Mouse (Mus musculus) frontal cortex, postnatal 25 days (tissue): ENCODE data around the gene Klhl31.

ENCODE experiments used
- DNase-seq, 2 experiments: peaks; one replicate each; pipeline ENCODE4 v3.0.0; 2022; ENCODE audit warnings: low spot score in 2 of 2

Klhl31 gene

GRCm38 (mm10) chr9:77636450-77636951 lies at the start of gene Klhl31:
TSS of gene Klhl31 (plus strand) at chr9:77636500.
- DNase-seq: no peak

GRCm38 (mm10) chr9:77586806-77587591 lies 49.3 kb upstream of the Klhl31 start:
- DNase-seq: no peak

GRCm38 (mm10) chr9:77587616-77588015 lies 48.7 kb upstream of the Klhl31 start:
- no peak for DNase-seq

GRCm38 (mm10) chr9:77589496-77589895 lies 46.8 kb upstream of the Klhl31 start:
- no peak for DNase-seq

GRCm38 (mm10) chr9:77592423-77592822 lies 43.9 kb upstream of the Klhl31 start:
- DNase-seq: no peak

GRCm38 (mm10) chr9:77595006-77595626 lies 41.2 kb upstream of the Klhl31 start:
- no peak for DNase-seq

GRCm38 (mm10) chr9:77596355-77596754 lies 39.9 kb upstream of the Klhl31 start:
- DNase-seq: peak; percentile 69 to 77

GRCm38 (mm10) chr9:77598560-77598959 lies 37.7 kb upstream of the Klhl31 start:
- no peak for DNase-seq

GRCm38 (mm10) chr9:77602302-77603266 lies 33.7 kb upstream of the Klhl31 start:
- no peak for DNase-seq

GRCm38 (mm10) chr9:77603965-77604509 lies 32.3 kb upstream of the Klhl31 start:
- DNase-seq: no peak

GRCm38 (mm10) chr9:77607295-77607694 lies 29.0 kb upstream of the Klhl31 start:
- DNase-seq: no peak

GRCm38 (mm10) chr9:77607840-77608239 lies 28.5 kb upstream of the Klhl31 start:
- no peak for DNase-seq

- no peak for DNase-seq
These were observed 25.5 kb upstream of the Klhl31 start for GRCm38 (mm10) chr9:77610811-77611210.

GRCm38 (mm10) chr9:77612349-77612748 lies 24.0 kb upstream of the Klhl31 start:
- no peak for DNase-seq

GRCm38 (mm10) chr9:77615868-77616267 lies 20.4 kb upstream of the Klhl31 start:
- DNase-seq: no peak

GRCm38 (mm10) chr9:77616796-77617195 lies 19.5 kb upstream of the Klhl31 start:
- no peak for DNase-seq

- no peak for DNase-seq
These were observed 18.5 kb upstream of the Klhl31 start for GRCm38 (mm10) chr9:77617751-77618150.

GRCm38 (mm10) chr9:77618392-77618791 lies 17.9 kb upstream of the Klhl31 start:
- DNase-seq: no peak

GRCm38 (mm10) chr9:77620077-77620476 lies 16.2 kb upstream of the Klhl31 start:
- DNase-seq: no peak

- no peak for DNase-seq
These were observed 15.8 kb upstream of the Klhl31 start for GRCm38 (mm10) chr9:77620482-77620881.

GRCm38 (mm10) chr9:77622874-77623273 lies 13.4 kb upstream of the Klhl31 start:
- no peak for DNase-seq
